Mouse (Mus musculus): ENCODE measurements around the gene Ubap1. TPM values are rescaled to one million over a fixed set of nuclear protein-coding genes. Genes with fewer than 3 reads are reported as not detected.

Ubap1 gene
- polyA plus RNA-seq, 1 experiment from 2014 or later = 48.5 TPM

DNA sequence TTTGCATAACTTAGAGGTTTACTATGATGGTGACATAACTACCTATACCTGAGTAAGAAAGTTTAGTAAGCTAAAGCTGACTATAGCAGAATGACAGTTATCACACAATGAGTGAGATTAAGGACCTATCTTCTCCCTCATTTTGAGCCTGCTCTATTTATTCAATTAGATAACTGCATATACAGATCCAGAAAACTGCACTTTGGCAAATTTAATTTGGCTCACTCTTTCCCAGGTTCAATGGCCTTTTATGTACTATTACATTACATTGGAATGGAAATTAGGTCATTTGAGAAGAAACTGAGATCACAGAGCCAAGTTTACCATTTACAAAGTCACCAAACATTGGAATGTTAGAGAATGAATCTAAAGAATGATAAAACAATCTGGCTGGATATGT, 68.2 kb downstream of the Ubap1 start:
- Histone ChIP-seq H3K36me3 (ENCODE audit: control insufficient read depth, insufficient read depth, low read length) (0 out of 2 replicates have a peak, but pooled peaks cover 4% of the 10 kb centered on the region), H3K4me2 (ENCODE audit: low read length) (no peak overlapping the region), H3K27ac (replicated peaks in 1 of 2; ENCODE audit: control insufficient read depth in 1 of 2, insufficient read depth in 1 of 2, low read depth in 2 of 2, low read length in 2 of 2) (no peak overlapping the region), H3K27me3 (ENCODE audit: control insufficient read depth, insufficient read depth, low read length) (no peaks in the 10 kb centered on the region), H3K4me1 (ENCODE audit: control insufficient read depth in 2 of 2, insufficient read depth in 2 of 2, low read length in 2 of 2) (no peaks in the 10 kb centered on the region), H3K4me3 (ENCODE audit: control insufficient read depth in 1 of 2, insufficient read depth in 1 of 2, low read depth in 1 of 2, low read length in 2 of 2) (no peak overlapping the region), H3K9ac (ENCODE audit: low read length) (no peak overlapping the region), H3K9me3 (ENCODE audit: control insufficient read depth, low read length) (no peaks in the 10 kb centered on the region)
- no peak for ATAC-seq (ENCODE audit: insufficient number of reproducible peaks, insufficient read depth, low FRiP score, low read depth)

DNA sequence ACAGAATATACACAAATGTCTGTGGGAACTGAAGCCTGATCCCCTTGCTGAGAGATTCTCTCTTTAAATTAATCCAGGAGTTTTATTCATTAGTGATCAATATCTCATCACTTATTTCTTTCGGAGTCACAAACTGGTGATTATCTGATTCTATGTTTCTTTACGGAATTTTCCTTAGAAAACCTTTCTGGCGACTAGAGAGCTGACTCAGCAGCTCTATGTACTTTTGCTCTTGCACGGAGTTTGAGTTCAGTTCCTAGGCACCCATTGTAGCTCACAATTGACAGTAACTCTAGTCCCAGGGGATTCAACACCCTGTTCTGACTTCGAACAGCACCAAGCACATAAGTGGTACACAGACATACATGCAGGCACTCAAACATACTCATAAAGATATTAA, 90.1 kb downstream of the Ubap1 start:
- no peak for ATAC-seq (ENCODE audit: insufficient number of reproducible peaks, insufficient read depth, low FRiP score, low read depth)
- WGBS = 83% methylated on average over 5 of the region's 5 CpGs
- Histone ChIP-seq H3K36me3 (ENCODE audit: control insufficient read depth, insufficient read depth, low read length) (no peaks in the 10 kb centered on the region), H3K4me2 (ENCODE audit: low read length) (no peak overlapping the region), H3K9me3 (ENCODE audit: control insufficient read depth, low read length) (no peaks in the 10 kb centered on the region), H3K27ac (replicated peaks in 1 of 2; ENCODE audit: control insufficient read depth in 1 of 2, insufficient read depth in 1 of 2, low read depth in 2 of 2, low read length in 2 of 2) (no peak overlapping the region), H3K4me1 (ENCODE audit: control insufficient read depth in 2 of 2, insufficient read depth in 2 of 2, low read length in 2 of 2) (peaks cover 2 to 3% of the 10 kb centered on the region in 2 experiments; a peak in 2 of 4 replicates), H3K4me3 (ENCODE audit: control insufficient read depth in 1 of 2, insufficient read depth in 1 of 2, low read depth in 1 of 2, low read length in 2 of 2) (no peak overlapping the region), H3K9ac (ENCODE audit: low read length) (no peak overlapping the region), H3K27me3 (ENCODE audit: control insufficient read depth, insufficient read depth, low read length) (no peaks in the 10 kb centered on the region)

Other genes with a start within 250 kb of the Ubap1 start
- 12.4 and 14.6 TPM in 2 replicates for gene Nol6, start 224.5 kb upstream of the Ubap1 start, polyA plus RNA-seq (2014; fragmentation: Nextera tagmentation; extraction: Ambion mirVana)
- gene Ube2r2, start 213.3 kb upstream of the Ubap1 start, polyA plus RNA-seq (2014; fragmentation: Nextera tagmentation; extraction: Ambion mirVana) = 82.8 and 86.8 TPM in 2 replicates
- 41.6 and 45.4 TPM in 2 replicates for gene Ubap2, start 73.9 kb upstream of the Ubap1 start, polyA plus RNA-seq (2014; fragmentation: Nextera tagmentation; extraction: Ambion mirVana)
- 33.2 and 34.2 TPM in 2 replicates for gene Dcaf12, start 34.1 kb upstream of the Ubap1 start, polyA plus RNA-seq (2014; fragmentation: Nextera tagmentation; extraction: Ambion mirVana)
- 2.2 and 4.3 TPM in 2 replicates for gene Kif24, start 115.9 kb downstream of the Ubap1 start, polyA plus RNA-seq (2014; fragmentation: Nextera tagmentation; extraction: Ambion mirVana)
- gene Nudt2, start 116.2 kb downstream of the Ubap1 start, polyA plus RNA-seq (2014; fragmentation: Nextera tagmentation; extraction: Ambion mirVana) = 41.3 and 43.9 TPM in 2 replicates
- gene AI464131, start 154.1 kb downstream of the Ubap1 start, polyA plus RNA-seq (2014; fragmentation: Nextera tagmentation; extraction: Ambion mirVana) = 2.8 TPM in 2 replicates
- gene 1110017D15Rik, start 168.3 kb downstream of the Ubap1 start, polyA plus RNA-seq (2014; fragmentation: Nextera tagmentation; extraction: Ambion mirVana) = 0.30 TPM in 1 of 2 replicates, not detected in the other
- 2.9 TPM in 2 replicates for gene Fam219a, start 220.5 kb downstream of the Ubap1 start, polyA plus RNA-seq (2014; fragmentation: Nextera tagmentation; extraction: Ambion mirVana)
- 1.6 and 1.8 TPM in 2 replicates for gene Dnaic1, start 220.8 kb downstream of the Ubap1 start, polyA plus RNA-seq (2014; fragmentation: Nextera tagmentation; extraction: Ambion mirVana)